Mouse (Mus musculus): ENCODE measurements around the gene Gm7534. TPM values are rescaled to one million over a fixed set of nuclear protein-coding genes. Genes with fewer than 3 reads are reported as not detected.

The Gm7534 gene
- polyA plus RNA-seq, 1 experiment from 2014 or later = 0.20 TPM

Other genes starting within 250 kb of the Gm7534 start
- gene Hmgn2, start 234.4 kb downstream of the Gm7534 start, polyA plus RNA-seq (2015; fragmentation: Nextera tagmentation; extraction: Ambion mirVana) = 1,934 and 1,961 TPM in 2 replicates
- gene Dhdds, start 202.1 kb downstream of the Gm7534 start, polyA plus RNA-seq (2015; fragmentation: Nextera tagmentation; extraction: Ambion mirVana) = 44.2 and 44.5 TPM in 2 replicates
- not detected in 2 replicates for gene Lin28a, start 184.2 kb downstream of the Gm7534 start, polyA plus RNA-seq (2015; fragmentation: Nextera tagmentation; extraction: Ambion mirVana)
- not detected in 2 replicates for gene Zfp683, start 149.2 kb downstream of the Gm7534 start, polyA plus RNA-seq (2015; fragmentation: Nextera tagmentation; extraction: Ambion mirVana)
- 12.4 and 16.7 TPM in 2 replicates for gene Crybg2, start 142.2 kb downstream of the Gm7534 start, polyA plus RNA-seq (2015; fragmentation: Nextera tagmentation; extraction: Ambion mirVana)
- 17.1 and 17.9 TPM in 2 replicates for gene Cd52, start 107.9 kb downstream of the Gm7534 start, polyA plus RNA-seq (2015; fragmentation: Nextera tagmentation; extraction: Ambion mirVana)
- 16.9 and 23.7 TPM in 2 replicates for gene Ubxn11, start 100.4 kb downstream of the Gm7534 start, polyA plus RNA-seq (2015; fragmentation: Nextera tagmentation; extraction: Ambion mirVana)
- 470 and 490 TPM in 2 replicates for gene Sh3bgrl3, start 74.2 kb downstream of the Gm7534 start, polyA plus RNA-seq (2015; fragmentation: Nextera tagmentation; extraction: Ambion mirVana)
- 37.4 and 41.8 TPM in 2 replicates for gene Cep85, start 15.9 kb downstream of the Gm7534 start, polyA plus RNA-seq (2015; fragmentation: Nextera tagmentation; extraction: Ambion mirVana)
- gene Catsper4, start 24.4 kb upstream of the Gm7534 start, polyA plus RNA-seq (2015; fragmentation: Nextera tagmentation; extraction: Ambion mirVana) = 0.19 TPM in 1 of 2 replicates, not detected in the other
- gene Cnksr1, start 35.4 kb upstream of the Gm7534 start, polyA plus RNA-seq (2015; fragmentation: Nextera tagmentation; extraction: Ambion mirVana) = 6.1 and 6.7 TPM in 2 replicates
- 0.30 and 0.33 TPM in 2 replicates for gene E130218I03Rik, start 40.7 kb upstream of the Gm7534 start, polyA plus RNA-seq (2015; fragmentation: Nextera tagmentation; extraction: Ambion mirVana)
- gene Zfp593, start 42.6 kb upstream of the Gm7534 start, polyA plus RNA-seq (2015; fragmentation: Nextera tagmentation; extraction: Ambion mirVana) = 16.8 and 17.2 TPM in 2 replicates
- gene Gm30191, start 43.9 kb upstream of the Gm7534 start, polyA plus RNA-seq (2015; fragmentation: Nextera tagmentation; extraction: Ambion mirVana) = not detected in 2 replicates
- 6.7 and 6.8 TPM in 2 replicates for gene Grrp1, start 51.1 kb upstream of the Gm7534 start, polyA plus RNA-seq (2015; fragmentation: Nextera tagmentation; extraction: Ambion mirVana)
- 17.6 and 19.5 TPM in 2 replicates for gene Pdik1l, start 84.9 kb upstream of the Gm7534 start, polyA plus RNA-seq (2015; fragmentation: Nextera tagmentation; extraction: Ambion mirVana)
- gene Trim63, start 112.1 kb upstream of the Gm7534 start, polyA plus RNA-seq (2015; fragmentation: Nextera tagmentation; extraction: Ambion mirVana) = 6.3 and 9.4 TPM in 2 replicates
- 1.6 and 2.3 TPM in 2 replicates for gene Slc30a2, start 140.2 kb upstream of the Gm7534 start, polyA plus RNA-seq (2015; fragmentation: Nextera tagmentation; extraction: Ambion mirVana)
- gene Extl1, start 180.8 kb upstream of the Gm7534 start, polyA plus RNA-seq (2015; fragmentation: Nextera tagmentation; extraction: Ambion mirVana) = 4.1 and 4.5 TPM in 2 replicates
- gene Pafah2, start 193.3 kb upstream of the Gm7534 start, polyA plus RNA-seq (2015; fragmentation: Nextera tagmentation; extraction: Ambion mirVana) = 15.7 and 17.7 TPM in 2 replicates

Data from embryonic facial prominence, embryonic 15.5 days (tissue).